Mouse (Mus musculus) limb, embryonic 14.5 days (tissue): ENCODE data around the gene Brf1. TPM values are rescaled to one million over a fixed set of nuclear protein-coding genes. Genes with fewer than 3 reads are reported as not detected.

Source experiments
- ATAC-seq: fragments of 200-750 bp; cut with Nextera tagmentation; 2 replicates; pipeline ENCODE4 v1.8.0; 2017; ENCODE audit warnings: low read depth, moderate number of reproducible peaks, moderate TSS enrichment; ENCODE audit not compliant: low FRiP score
- DNase-seq: peaks from one replicate; pipeline ENCODE4 v3.0.0-alpha.2; 2015; ENCODE audit warnings: low spot score
- H3K27ac ChIP-seq: fragments of 300-500 bp; sonication (generic); replicated peaks from 2 replicates; pipeline ENCODE4 v1.5.1; 2014; ENCODE audit warnings: low read depth, mild to moderate bottlenecking, low read length, moderate library complexity, mixed read lengths
- H3K27me3 ChIP-seq: fragments of 300-500 bp; sonication (generic); 2 replicates; pipeline ENCODE4 v1.6.1; 2014; ENCODE audit warnings: low read length, mixed read lengths; ENCODE audit not compliant: control insufficient read depth, insufficient read depth
- H3K36me3 ChIP-seq: fragments of 300-500 bp; sonication (generic); 2 replicates; pipeline ENCODE4 v1.6.1; 2014; ENCODE audit warnings: mild to moderate bottlenecking, low read length, moderate library complexity, mixed read lengths; ENCODE audit not compliant: control insufficient read depth, insufficient read depth
- H3K4me1 ChIP-seq: fragments of 300-500 bp; sonication (generic); 2 replicates; pipeline ENCODE4 v1.6.1; 2014; ENCODE audit warnings: antibody characterized with exemption, low read length, mixed read lengths; ENCODE audit not compliant: control insufficient read depth, insufficient read depth
- H3K4me2 ChIP-seq: fragments of 300-500 bp; sonication (generic); replicated peaks from 2 replicates; pipeline ENCODE4 v1.6.1; 2014; ENCODE audit warnings: low read depth, mild to moderate bottlenecking, low read length, moderate library complexity; ENCODE audit not compliant: severe bottlenecking
- H3K4me3 ChIP-seq: fragments of 300-500 bp; sonication (generic); replicated peaks from 2 replicates; pipeline ENCODE4 v1.5.1; 2014; ENCODE audit warnings: low read length
- H3K9ac ChIP-seq: fragments of 300-500 bp; sonication (generic); 2 replicates; pipeline ENCODE4 v1.6.1; 2014; ENCODE audit warnings: mild to moderate bottlenecking, low read depth, low read length, moderate library complexity; ENCODE audit not compliant: severe bottlenecking
- H3K9me3 ChIP-seq: fragments of 300-500 bp; sonication (generic); 2 replicates; pipeline ENCODE4 v1.6.1; 2016; ENCODE audit warnings: low read length; ENCODE audit not compliant: control insufficient read depth
- POLR2A ChIP-seq: fragments of 200-500 bp; IDR thresholded peaks from 2 replicates; pipeline ENCODE4 v1.8.0; 2012; ENCODE audit warnings: inconsistent platforms, mild to moderate bottlenecking, moderate library complexity, borderline replicate concordance; ENCODE audit not compliant: insufficient read depth, insufficient read length; ENCODE audit errors: extremely low read depth
- WGBS: fragments of 180-500 bp; shearing (Covaris S2); extraction: QIAGEN DNeasy Blood & Tissue Kit; methylation state at CpG from one replicate; pipeline ENCODE4 v1.1.7; 2014; 5-methylcytosine and 5-hydroxymethylcytosine counted together
- polyA plus RNA-seq, 2 experiments: library from polyadenylated mRNA; depleted of rRNA in 1 of 2; stranded (reverse) in 1 of 2; unstranded in 1 of 2; fragments of >200 nt; fragmentation: Nextera tagmentation in 1 of 2; extraction: Ambion mirVana in 1 of 2; gene quantifications; 2 replicates each; pipeline versions ENCODE4 v1.2.1 to v1.2.3; 2012 to 2014

Gene Brf1
- polyA plus RNA-seq, 2 experiments, result 60.9 to 97.4 TPM

DNA sequence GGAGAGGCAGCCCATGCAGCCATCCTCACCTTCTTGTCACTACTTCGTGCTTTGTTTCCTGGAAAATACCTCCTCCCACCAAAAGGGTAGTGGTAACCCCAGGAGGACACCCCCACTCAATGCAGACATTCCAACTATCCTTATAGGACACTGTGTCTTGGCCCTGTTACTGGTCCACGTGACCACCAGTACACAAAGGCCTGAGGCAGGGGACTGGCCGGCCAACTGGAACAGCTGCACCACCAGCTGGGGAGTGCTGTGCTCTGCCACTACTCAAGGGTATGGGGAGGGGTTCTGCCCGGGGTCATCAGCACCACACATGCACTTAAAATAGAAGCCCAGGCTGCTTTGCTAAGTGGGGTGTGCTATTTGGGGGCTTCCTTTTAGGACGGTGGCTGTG lies 27.6 kb upstream of the Brf1 start:
- 59% methylated on average over 5 of the region's 5 CpGs for whole genome bisulfite sequencing
- Histone ChIP-seq H3K4me3 (no peak overlapping the region), H3K27ac (no peak overlapping the region), H3K9ac (no peak overlapping the region), H3K36me3 (peaks cover 11% of the 10 kb centered on the region), H3K27me3 (no peaks in the 10 kb centered on the region), H3K4me1 (no peaks in the 10 kb centered on the region), H3K9me3 (no peaks in the 10 kb centered on the region), H3K4me2 (no peak overlapping the region)
- DNase-seq, result peak; percentile 63
- peak; percentile 84 for ATAC-seq
- no peak for TF ChIP-seq POLR2A

GRCm38 (mm10) chr12:113027495-113027894 lies 27.0 kb upstream of the Brf1 start:
- H3K27me3 ChIP-seq, result no peaks in the 10 kb centered on the region
- ATAC-seq (0 out of 2 replicates have a peak, but pooled peaks have one; percentile 9), DNase-seq (no peak)
- H3K9me3 ChIP-seq, result no peaks in the 10 kb centered on the region
- no peak overlapping the region for H3K27ac ChIP-seq
- no peak for TF ChIP-seq POLR2A
- no peaks in the 10 kb centered on the region for H3K4me1 ChIP-seq
- H3K9ac ChIP-seq, result no peak overlapping the region
- 93% methylated on average over 2 of the region's 2 CpGs for WGBS
- H3K4me2 ChIP-seq, result no peak overlapping the region
- H3K4me3 ChIP-seq, result no peak overlapping the region
- H3K36me3 ChIP-seq, result peaks cover 11% of the 10 kb centered on the region

- no peak overlapping the region for H3K4me2 ChIP-seq
- no peaks in the 10 kb centered on the region for H3K4me1 ChIP-seq
- 98% methylated on average over 1 of the region's 1 CpGs for WGBS
- H3K27me3 ChIP-seq, result no peaks in the 10 kb centered on the region
- H3K27ac ChIP-seq, result no peak overlapping the region
- H3K9ac ChIP-seq, result no peak overlapping the region
- no peaks in the 10 kb centered on the region for H3K9me3 ChIP-seq
- H3K4me3 ChIP-seq, result no peak overlapping the region
- ATAC-seq, result no peak
- no peak for TF ChIP-seq POLR2A
- DNase-seq, result no peak
- peaks cover 14% of the 10 kb centered on the region for H3K36me3 ChIP-seq
These were observed 26.1 kb upstream of the Brf1 start for GRCm38 (mm10) chr12:113026557-113026956.

GRCm38 (mm10) chr12:113023082-113023481 lies 22.6 kb upstream of the Brf1 start:
- no peak overlapping the region for H3K9ac ChIP-seq
- TF ChIP-seq POLR2A, result no peak
- H3K4me1 ChIP-seq, result no peaks in the 10 kb centered on the region
- no peaks in the 10 kb centered on the region for H3K9me3 ChIP-seq
- H3K36me3 ChIP-seq, result peaks cover 18% of the 10 kb centered on the region
- no peaks in the 10 kb centered on the region for H3K27me3 ChIP-seq
- DNase-seq, result no peak
- 80% methylated on average over 4 of the region's 4 CpGs for WGBS
- H3K27ac ChIP-seq, result no peak overlapping the region
- no peak overlapping the region for H3K4me2 ChIP-seq
- ATAC-seq, result no peak
- H3K4me3 ChIP-seq, result no peak overlapping the region

DNA sequence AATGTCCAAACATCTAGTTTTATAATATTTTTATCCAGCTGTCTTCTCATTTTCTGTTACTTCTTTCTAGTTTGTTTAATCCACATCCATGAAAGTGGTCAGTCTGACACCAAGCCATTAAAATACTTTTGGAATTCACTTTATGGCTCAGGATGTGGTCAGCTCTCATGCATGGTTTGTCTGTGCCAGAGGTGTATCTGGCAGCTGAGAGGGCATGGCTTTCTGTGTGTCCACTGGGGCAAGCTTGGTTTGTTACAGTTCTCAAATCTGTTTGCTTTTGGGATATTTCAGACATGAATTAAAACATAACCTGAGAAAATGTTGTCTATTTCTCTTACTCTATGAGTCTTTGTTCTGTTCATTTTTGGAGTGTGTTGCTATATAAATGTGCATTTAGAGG lies 21.0 kb upstream of the Brf1 start:
- H3K4me2 ChIP-seq, result no peak overlapping the region
- H3K27ac ChIP-seq, result no peak overlapping the region
- DNase-seq (no peak), ATAC-seq (no peak)
- H3K4me3 ChIP-seq, result no peak overlapping the region
- H3K9ac ChIP-seq, result no peak overlapping the region
- H3K27me3 ChIP-seq, result no peaks in the 10 kb centered on the region
- H3K4me1 ChIP-seq, result no peaks in the 10 kb centered on the region
- TF ChIP-seq POLR2A, result no peak
- no peaks in the 10 kb centered on the region for H3K9me3 ChIP-seq
- H3K36me3 ChIP-seq, result peaks cover 13% of the 10 kb centered on the region; the same call in 1 of the 2 replicates

DNA sequence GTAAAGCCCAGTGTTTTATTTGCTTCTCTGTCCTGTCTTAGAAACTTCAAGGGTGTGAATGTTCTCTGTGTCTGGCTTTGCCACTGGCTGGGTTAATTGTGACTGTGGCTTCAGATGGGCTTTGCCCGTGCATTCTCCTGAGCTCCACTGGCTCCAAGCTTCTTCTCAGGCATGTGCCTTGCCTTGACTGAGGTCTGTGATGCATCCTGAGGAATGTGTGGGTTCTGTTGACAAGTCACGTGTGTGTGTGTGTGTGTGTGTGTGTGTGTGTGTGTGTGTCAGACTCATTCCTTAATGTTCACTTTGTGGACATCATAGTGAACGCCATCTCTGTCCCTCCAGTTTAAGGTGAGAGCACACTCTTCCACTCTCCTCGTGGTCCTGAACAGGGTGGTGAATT lies 18.3 kb upstream of the Brf1 start:
- Histone ChIP-seq H3K4me1 (peaks cover 12% of the 10 kb centered on the region), H3K4me2 (no peak overlapping the region), H3K27ac (no peak overlapping the region), H3K9me3 (no peaks in the 10 kb centered on the region), H3K4me3 (no peak overlapping the region), H3K36me3 (peaks cover 13% of the 10 kb centered on the region; the same call in 1 of the 2 replicates), H3K9ac (no peak overlapping the region), H3K27me3 (no peaks in the 10 kb centered on the region)
- TF ChIP-seq POLR2A, result no peak
- WGBS, result 85% methylated on average over 4 of the region's 4 CpGs
- DNase-seq (no peak), ATAC-seq (no peak)
